Mouse (Mus musculus): ENCODE data around the gene Napa. TPM values are rescaled to one million over a fixed set of nuclear protein-coding genes. Genes with fewer than 3 reads are reported as not detected.

Napa gene
- polyA plus RNA-seq, 1 experiment from 2014 or later, result 252 TPM

DNA sequence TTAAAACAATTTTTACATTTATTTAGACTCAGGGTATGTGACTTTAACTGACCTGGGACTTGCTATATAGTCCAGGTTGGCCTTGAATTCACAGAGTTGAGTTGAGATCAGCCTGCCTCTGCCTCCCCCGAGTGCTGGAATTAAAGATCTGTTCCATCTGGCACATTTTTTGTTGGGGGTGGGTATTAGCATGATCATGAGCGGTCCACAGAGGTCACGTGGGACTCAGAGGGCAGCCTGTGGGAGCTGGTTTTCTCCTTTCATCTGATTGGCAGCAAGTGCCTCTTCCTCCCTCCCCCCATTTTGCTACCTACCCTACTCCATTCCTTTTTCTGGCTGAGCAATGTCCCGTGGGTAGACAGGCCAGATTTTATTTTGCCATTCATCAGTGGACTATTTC is 17.7 kb upstream of the Napa start:
- H3K27me3 ChIP-seq (ENCODE audit: control insufficient read depth, insufficient read depth, low read length), result no peaks in the 10 kb centered on the region
- no peaks in the 10 kb centered on the region for H3K4me1 ChIP-seq (ENCODE audit: control insufficient read depth, insufficient read depth, low read length)
- H3K27ac ChIP-seq (ENCODE audit: low read depth, low read length), result no peak overlapping the region
- H3K9me3 ChIP-seq (ENCODE audit: control insufficient read depth, low read length), result no peaks in the 10 kb centered on the region
- WGBS, result 77% methylated on average over 4 of the region's 4 CpGs
- H3K4me2 ChIP-seq (ENCODE audit: low read depth, low read length), result no peak overlapping the region
- no peaks in the 10 kb centered on the region for H3K36me3 ChIP-seq (ENCODE audit: control insufficient read depth, insufficient read depth, low read length)
- no peak overlapping the region for H3K4me3 ChIP-seq (ENCODE audit: low read depth, low read length)
- no peak for ATAC-seq (ENCODE audit: low read depth)
- no peak overlapping the region for H3K9ac ChIP-seq (replicated peaks; ENCODE audit: low read depth, low read length)

GRCm38 (mm10) chr7:16083361-16083760 is 14.9 kb upstream of the Napa start:
- H3K36me3 ChIP-seq (ENCODE audit: control insufficient read depth, insufficient read depth, low read length), result no peaks in the 10 kb centered on the region
- WGBS, result 53% methylated on average over 4 of the region's 4 CpGs
- H3K4me3 ChIP-seq (ENCODE audit: low read depth, low read length), result no peak overlapping the region
- no peaks in the 10 kb centered on the region for H3K4me1 ChIP-seq (ENCODE audit: control insufficient read depth, insufficient read depth, low read length)
- no peak overlapping the region for H3K9ac ChIP-seq (replicated peaks; ENCODE audit: low read depth, low read length)
- H3K4me2 ChIP-seq (ENCODE audit: low read depth, low read length), result no peak overlapping the region
- ATAC-seq (ENCODE audit: low read depth), result no peak
- H3K27me3 ChIP-seq (ENCODE audit: control insufficient read depth, insufficient read depth, low read length), result no peaks in the 10 kb centered on the region
- H3K9me3 ChIP-seq (ENCODE audit: control insufficient read depth, low read length), result no peaks in the 10 kb centered on the region
- no peak overlapping the region for H3K27ac ChIP-seq (ENCODE audit: low read depth, low read length)

GRCm38 (mm10) chr7:16087587-16087986 is 10.7 kb upstream of the Napa start:
- 83% methylated on average over 2 of the region's 2 CpGs for WGBS
- H3K36me3 ChIP-seq (ENCODE audit: control insufficient read depth, insufficient read depth, low read length), result no peaks in the 10 kb centered on the region
- ATAC-seq (ENCODE audit: low read depth), result no peak
- H3K4me2 ChIP-seq (ENCODE audit: low read depth, low read length), result no peak overlapping the region
- no peak overlapping the region for H3K27ac ChIP-seq (ENCODE audit: low read depth, low read length)
- H3K27me3 ChIP-seq (ENCODE audit: control insufficient read depth, insufficient read depth, low read length), result no peaks in the 10 kb centered on the region
- H3K4me3 ChIP-seq (ENCODE audit: low read depth, low read length), result no peak overlapping the region
- H3K9ac ChIP-seq (replicated peaks; ENCODE audit: low read depth, low read length), result no peak overlapping the region
- no peaks in the 10 kb centered on the region for H3K9me3 ChIP-seq (ENCODE audit: control insufficient read depth, low read length)
- H3K4me1 ChIP-seq (ENCODE audit: control insufficient read depth, insufficient read depth, low read length), result no peaks in the 10 kb centered on the region

DNA sequence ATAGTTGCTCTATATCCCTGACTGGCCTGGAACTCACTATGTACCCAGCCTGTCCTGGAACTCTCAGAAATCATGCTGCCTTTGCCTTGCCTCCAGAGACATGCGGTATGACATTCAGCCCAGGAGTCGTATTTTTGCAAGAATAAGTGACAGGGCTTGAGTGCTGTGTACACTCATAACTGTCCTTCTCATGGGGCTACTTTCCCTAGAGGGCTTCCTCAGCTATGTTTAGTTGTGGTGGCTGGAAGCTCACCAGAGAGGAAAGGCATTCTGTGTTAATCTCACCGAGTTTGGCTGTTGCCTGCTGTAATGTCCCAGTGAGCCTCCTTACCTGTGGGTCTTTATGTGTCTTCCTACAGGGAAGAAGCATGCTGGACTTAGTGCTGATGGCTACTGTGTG is 3.7 kb upstream of the Napa start:
- Histone ChIP-seq H3K36me3 (ENCODE audit: control insufficient read depth, insufficient read depth, low read length) (no peaks in the 10 kb centered on the region), H3K4me3 (ENCODE audit: low read depth, low read length) (no peak overlapping the region), H3K9ac (replicated peaks; ENCODE audit: low read depth, low read length) (no peak overlapping the region), H3K27ac (ENCODE audit: low read depth, low read length) (no peak overlapping the region), H3K4me2 (ENCODE audit: low read depth, low read length) (no peak overlapping the region), H3K4me1 (ENCODE audit: control insufficient read depth, insufficient read depth, low read length) (peaks cover 6% of the 10 kb centered on the region), H3K9me3 (ENCODE audit: control insufficient read depth, low read length) (no peaks in the 10 kb centered on the region), H3K27me3 (ENCODE audit: control insufficient read depth, insufficient read depth, low read length) (no peaks in the 10 kb centered on the region)
- no peak for ATAC-seq (ENCODE audit: low read depth)
- 71% methylated on average over 3 of the region's 3 CpGs for WGBS

DNA sequence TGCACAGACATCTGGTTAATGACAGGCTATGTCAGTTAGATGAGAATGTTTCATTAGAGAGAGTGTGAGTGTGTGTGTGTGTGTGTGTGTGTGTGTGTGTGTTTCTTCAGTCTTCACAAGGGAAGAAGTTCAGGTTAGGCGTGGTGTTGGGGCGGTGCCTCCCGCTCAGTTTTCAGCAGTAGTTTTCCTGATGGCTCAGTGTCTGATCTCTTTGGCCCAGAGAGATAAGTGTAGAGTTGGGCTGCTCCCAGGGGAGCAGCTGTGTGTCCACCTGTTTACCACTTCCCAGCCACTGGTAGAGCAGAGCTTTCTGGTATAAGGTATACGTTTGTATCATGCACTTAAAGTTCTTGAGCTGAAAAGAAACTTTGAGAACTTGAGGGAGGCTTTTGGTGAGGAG is 1.6 kb downstream of the Napa start:
- Histone ChIP-seq H3K27me3 (ENCODE audit: control insufficient read depth, insufficient read depth, low read length) (no peaks in the 10 kb centered on the region), H3K4me1 (ENCODE audit: control insufficient read depth, insufficient read depth, low read length) (peaks cover 23% of the 10 kb centered on the region), H3K4me2 (ENCODE audit: low read depth, low read length) (peak overlapping the region; percentile 94), H3K4me3 (ENCODE audit: low read depth, low read length) (no peak overlapping the region), H3K9me3 (ENCODE audit: control insufficient read depth, low read length) (no peaks in the 10 kb centered on the region), H3K9ac (replicated peaks; ENCODE audit: low read depth, low read length) (no peak overlapping the region), H3K27ac (ENCODE audit: low read depth, low read length) (no peak overlapping the region), H3K36me3 (ENCODE audit: control insufficient read depth, insufficient read depth, low read length) (no peaks in the 10 kb centered on the region)
- no peak for ATAC-seq (ENCODE audit: low read depth)
- 86% methylated on average over 4 of the region's 4 CpGs for WGBS

GRCm38 (mm10) chr7:16101081-16101480 is 2.8 kb downstream of the Napa start:
- H3K9ac ChIP-seq (replicated peaks; ENCODE audit: low read depth, low read length), result no peak overlapping the region
- no peaks in the 10 kb centered on the region for H3K27me3 ChIP-seq (ENCODE audit: control insufficient read depth, insufficient read depth, low read length)
- H3K4me2 ChIP-seq (ENCODE audit: low read depth, low read length), result no peak overlapping the region
- H3K4me3 ChIP-seq (ENCODE audit: low read depth, low read length), result no peak overlapping the region
- WGBS, result 89% methylated on average over 7 of the region's 7 CpGs
- no peak for ATAC-seq (ENCODE audit: low read depth)
- H3K27ac ChIP-seq (ENCODE audit: low read depth, low read length), result no peak overlapping the region
- H3K36me3 ChIP-seq (ENCODE audit: control insufficient read depth, insufficient read depth, low read length), result no peaks in the 10 kb centered on the region
- peaks cover 23% of the 10 kb centered on the region for H3K4me1 ChIP-seq (ENCODE audit: control insufficient read depth, insufficient read depth, low read length)
- no peaks in the 10 kb centered on the region for H3K9me3 ChIP-seq (ENCODE audit: control insufficient read depth, low read length)

DNA sequence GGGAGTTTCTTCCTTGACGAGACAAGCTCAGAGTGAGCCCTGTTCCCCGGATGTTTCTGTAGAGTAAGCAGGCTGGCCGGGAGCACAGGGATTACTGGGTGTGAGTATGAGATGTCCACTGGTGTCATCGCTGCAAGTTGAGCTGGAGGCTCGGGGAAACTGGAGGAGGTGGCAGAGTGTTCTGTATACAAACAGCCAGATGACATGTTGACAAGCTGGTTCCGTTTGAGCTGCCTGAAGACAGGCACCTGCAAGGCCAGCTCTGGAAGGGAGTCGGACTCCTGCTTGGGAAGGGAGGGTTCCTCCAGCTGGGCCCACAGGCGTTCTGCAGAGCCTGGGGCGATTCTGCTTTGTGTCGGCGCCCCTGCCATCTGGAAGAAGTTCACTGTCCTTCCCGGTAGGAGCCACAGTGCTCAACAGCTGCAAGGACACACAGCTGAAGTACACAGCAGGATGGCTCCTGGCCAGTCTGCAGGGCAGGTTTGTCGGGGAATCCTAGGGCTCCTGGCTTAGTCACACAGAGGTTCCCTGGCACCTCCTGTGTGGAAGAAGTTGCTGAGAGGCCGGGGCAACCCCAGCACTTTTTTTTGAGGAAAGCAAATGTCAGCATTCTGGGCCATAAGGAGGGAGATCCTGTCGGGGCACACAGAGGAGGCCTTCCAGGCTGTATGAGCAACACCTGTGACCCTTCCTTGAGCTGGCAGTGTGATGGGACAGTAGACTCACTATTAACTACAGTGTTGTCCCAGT is 3.6 kb downstream of the Napa start:
- Histone ChIP-seq H3K9me3 (ENCODE audit: control insufficient read depth, low read length) (no peaks in the 10 kb centered on the region), H3K27me3 (ENCODE audit: control insufficient read depth, insufficient read depth, low read length) (no peaks in the 10 kb centered on the region), H3K27ac (ENCODE audit: low read depth, low read length) (no peak overlapping the region), H3K4me2 (ENCODE audit: low read depth, low read length) (no peak overlapping the region), H3K9ac (replicated peaks; ENCODE audit: low read depth, low read length) (no peak overlapping the region), H3K36me3 (ENCODE audit: control insufficient read depth, insufficient read depth, low read length) (no peaks in the 10 kb centered on the region), H3K4me1 (ENCODE audit: control insufficient read depth, insufficient read depth, low read length) (peaks cover 23% of the 10 kb centered on the region), H3K4me3 (ENCODE audit: low read depth, low read length) (no peak overlapping the region)
- 70% methylated on average over 15 of the region's 15 CpGs for WGBS
- no peak for ATAC-seq (ENCODE audit: low read depth)

- no peak overlapping the region for H3K4me2 ChIP-seq (ENCODE audit: low read depth, low read length)
- no peaks in the 10 kb centered on the region for H3K27me3 ChIP-seq (ENCODE audit: control insufficient read depth, insufficient read depth, low read length)
- peak overlapping the region; percentile 48; the same call in 1 of the 2 replicates for H3K27ac ChIP-seq (ENCODE audit: low read depth, low read length)
- H3K9me3 ChIP-seq (ENCODE audit: control insufficient read depth, low read length), result no peaks in the 10 kb centered on the region
- no peak overlapping the region for H3K4me3 ChIP-seq (ENCODE audit: low read depth, low read length)
- peaks cover 23% of the 10 kb centered on the region for H3K4me1 ChIP-seq (ENCODE audit: control insufficient read depth, insufficient read depth, low read length)
- peaks cover 5% of the 10 kb centered on the region; the same call in 1 of the 2 replicates for H3K36me3 ChIP-seq (ENCODE audit: control insufficient read depth, insufficient read depth, low read length)
- ATAC-seq (ENCODE audit: low read depth), result no peak
- no peak overlapping the region for H3K9ac ChIP-seq (replicated peaks; ENCODE audit: low read depth, low read length)
- 92% methylated on average over 5 of the region's 5 CpGs for whole genome bisulfite sequencing
Measured at GRCm38 (mm10) chr7:16102686-16103226, 4.5 kb downstream of the Napa start.

- H3K4me1 ChIP-seq (ENCODE audit: control insufficient read depth, insufficient read depth, low read length), result peaks cover 23% of the 10 kb centered on the region
Measured at GRCm38 (mm10) chr7:16103760-16104159, 5.5 kb downstream of the Napa start.

More at GRCm38 (mm10) chr7:16103760-16104159, 5.5 kb downstream of the Napa start:
- Histone ChIP-seq H3K27me3 (ENCODE audit: control insufficient read depth, insufficient read depth, low read length) (no peaks in the 10 kb centered on the region), H3K36me3 (ENCODE audit: control insufficient read depth, insufficient read depth, low read length) (peaks cover 14% of the 10 kb centered on the region; the same call in 1 of the 2 replicates), H3K27ac (ENCODE audit: low read depth, low read length) (peak overlapping the region; percentile 1; the same call in 1 of the 2 replicates), H3K4me2 (ENCODE audit: low read depth, low read length) (no peak overlapping the region), H3K9me3 (ENCODE audit: control insufficient read depth, low read length) (no peaks in the 10 kb centered on the region), H3K9ac (replicated peaks; ENCODE audit: low read depth, low read length) (peak overlapping the region; percentile 21; the same call in 1 of the 2 replicates), H3K4me3 (ENCODE audit: low read depth, low read length) (no peak overlapping the region)
- WGBS, result 49% methylated on average over 6 of the region's 6 CpGs
- peak; percentile 56 for ATAC-seq (ENCODE audit: low read depth)

Data from neural tube, embryonic 14.5 days (tissue).